Mouse (Mus musculus): ENCODE results near the gene Uts2r. TPM values are rescaled to one million over a fixed set of nuclear protein-coding genes. Genes with fewer than 3 reads are reported as not detected.
A peak's percentile ranks its signal among the peaks of the same experiment; 100 is the strongest.

The Uts2r gene
- polyA plus RNA-seq, 1 experiment from 2014 or later = not detected

- Histone ChIP-seq H3K4me3 (no peak overlapping the region), H3K27me3 (no peaks in the 10 kb centered on the region), H3K4me2 (no peak overlapping the region), H3K4me1 (no peaks in the 10 kb centered on the region), H3K9me3 (no peaks in the 10 kb centered on the region), H3K27ac (no peak overlapping the region), H3K36me3 (no peaks in the 10 kb centered on the region), H3K9ac (no peak overlapping the region)
- no peak for ATAC-seq (ENCODE audit: insufficient number of reproducible peaks, insufficient read depth, low FRiP score, low TSS enrichment, low read depth)
- 48% methylated on average over 1 of the region's 1 CpGs for WGBS
Observed at GRCm38 (mm10) chr11:121129616-121130015, 30.5 kb upstream of the Uts2r start.

- Histone ChIP-seq H3K4me3 (no peak overlapping the region), H3K9me3 (no peaks in the 10 kb centered on the region), H3K27me3 (no peaks in the 10 kb centered on the region), H3K4me2 (no peak overlapping the region), H3K36me3 (no peaks in the 10 kb centered on the region), H3K4me1 (no peaks in the 10 kb centered on the region), H3K27ac (no peak overlapping the region), H3K9ac (no peak overlapping the region)
- WGBS = 81% methylated on average over 1 of the region's 1 CpGs
- ATAC-seq (ENCODE audit: insufficient number of reproducible peaks, insufficient read depth, low FRiP score, low TSS enrichment, low read depth) = no peak
Observed at GRCm38 (mm10) chr11:121134600-121134999, 25.5 kb upstream of the Uts2r start.

GRCm38 (mm10) chr11:121137682-121138081 is 22.4 kb upstream of the Uts2r start:
- Histone ChIP-seq H3K9me3 (no peaks in the 10 kb centered on the region), H3K27me3 (no peaks in the 10 kb centered on the region), H3K36me3 (no peaks in the 10 kb centered on the region), H3K4me1 (no peaks in the 10 kb centered on the region), H3K4me2 (no peak overlapping the region), H3K27ac (no peak overlapping the region), H3K9ac (no peak overlapping the region), H3K4me3 (no peak overlapping the region)
- 80% methylated on average over 5 of the region's 5 CpGs for WGBS
- ATAC-seq (ENCODE audit: insufficient number of reproducible peaks, insufficient read depth, low FRiP score, low TSS enrichment, low read depth) = no peak

DNA sequence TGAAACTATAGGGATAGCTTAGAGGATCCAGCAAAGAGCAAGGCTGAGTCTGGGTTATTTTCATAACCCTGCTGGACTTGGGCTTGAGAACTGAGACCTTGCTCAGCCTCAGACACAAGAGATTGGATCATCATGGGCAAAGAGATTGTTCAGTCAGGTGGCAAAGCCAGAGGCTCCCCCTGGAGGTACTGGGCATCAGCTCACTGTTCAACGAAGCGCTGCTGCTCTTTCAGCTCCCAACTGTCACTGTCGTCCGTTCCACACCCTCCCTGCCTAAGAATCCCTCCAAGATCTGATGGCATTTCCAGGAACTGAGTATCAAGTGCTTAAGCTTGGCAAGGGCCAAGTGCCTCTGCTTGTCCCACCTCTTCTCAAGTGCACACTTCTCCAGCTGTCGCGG is 21.3 kb upstream of the Uts2r start:
- no peak overlapping the region for H3K9ac ChIP-seq
- no peak for ATAC-seq (ENCODE audit: insufficient number of reproducible peaks, insufficient read depth, low FRiP score, low TSS enrichment, low read depth)
- no peaks in the 10 kb centered on the region for H3K9me3 ChIP-seq
- 54% methylated on average over 6 of the region's 6 CpGs for WGBS
- H3K36me3 ChIP-seq = no peaks in the 10 kb centered on the region
- H3K4me2 ChIP-seq = no peak overlapping the region
- no peak overlapping the region for H3K27ac ChIP-seq
- H3K4me1 ChIP-seq = no peaks in the 10 kb centered on the region
- H3K27me3 ChIP-seq = no peaks in the 10 kb centered on the region
- H3K4me3 ChIP-seq = no peak overlapping the region

DNA sequence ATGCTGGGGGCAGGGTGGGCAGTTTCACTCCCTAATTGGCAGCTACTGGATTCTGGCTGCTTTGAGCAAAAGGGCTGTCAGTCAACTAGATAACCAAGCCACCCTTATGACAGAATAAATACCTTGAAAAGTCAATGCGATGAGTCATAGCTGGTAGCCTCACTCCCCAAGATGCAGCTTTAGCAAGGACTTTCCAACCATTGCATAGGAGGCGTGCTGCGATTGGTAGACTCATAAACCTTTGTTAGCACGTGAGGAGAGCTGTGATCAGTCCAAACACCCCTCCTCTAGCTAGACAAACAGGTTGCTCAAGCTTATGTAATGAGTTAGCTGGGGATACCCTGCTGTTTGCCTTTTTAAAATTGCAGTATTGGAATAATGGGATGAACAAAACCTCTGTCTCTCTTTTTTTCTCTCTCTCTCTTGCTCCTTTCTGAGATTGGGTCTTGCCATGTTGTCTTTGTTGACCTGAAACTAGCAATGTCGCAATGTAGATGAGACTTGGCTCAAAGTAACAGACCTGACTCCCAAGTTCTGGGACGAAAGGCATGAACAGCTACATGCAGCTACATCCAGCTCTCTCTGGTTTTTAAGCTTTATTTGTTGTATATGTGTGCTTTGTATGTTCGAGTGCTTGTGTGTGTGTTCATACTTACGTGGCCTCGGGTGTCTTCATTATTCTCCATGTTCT is 16.6 kb upstream of the Uts2r start:
- no peak for ATAC-seq (ENCODE audit: insufficient number of reproducible peaks, insufficient read depth, low FRiP score, low TSS enrichment, low read depth)
- no peak overlapping the region for H3K4me3 ChIP-seq
- WGBS = 73% methylated on average over 9 of the region's 9 CpGs

GRCm38 (mm10) chr11:121145865-121146264 is 14.2 kb upstream of the Uts2r start, which contains the start of gene Tex19.1:
Gene Tex19.1, plus strand, starts transcription at chr11:121146143.
- ATAC-seq (ENCODE audit: insufficient number of reproducible peaks, insufficient read depth, low FRiP score, low TSS enrichment, low read depth) = no peak
- Histone ChIP-seq H3K9ac (no peak within 1 kb of the TSS), H3K4me2 (no peak within 1 kb of the TSS), H3K27me3 (no peaks in the 10 kb centered on the region), H3K4me1 (no peaks in the 10 kb centered on the region), H3K4me3 (no peak within 1 kb of the TSS), H3K36me3 (no peaks in the 10 kb centered on the region), H3K27ac (no peak within 1 kb of the TSS), H3K9me3 (no peaks in the 10 kb centered on the region)
- 91% methylated on average over 22 of the region's 22 CpGs for WGBS

More for the DNA sequence above, 16.6 kb upstream of the Uts2r start:
- H3K4me2 ChIP-seq = no peak overlapping the region
- H3K9me3 ChIP-seq = no peaks in the 10 kb centered on the region
- H3K4me1 ChIP-seq = no peaks in the 10 kb centered on the region
- no peaks in the 10 kb centered on the region for H3K36me3 ChIP-seq
- H3K9ac ChIP-seq = no peak overlapping the region
- no peak overlapping the region for H3K27ac ChIP-seq
- no peaks in the 10 kb centered on the region for H3K27me3 ChIP-seq

DNA sequence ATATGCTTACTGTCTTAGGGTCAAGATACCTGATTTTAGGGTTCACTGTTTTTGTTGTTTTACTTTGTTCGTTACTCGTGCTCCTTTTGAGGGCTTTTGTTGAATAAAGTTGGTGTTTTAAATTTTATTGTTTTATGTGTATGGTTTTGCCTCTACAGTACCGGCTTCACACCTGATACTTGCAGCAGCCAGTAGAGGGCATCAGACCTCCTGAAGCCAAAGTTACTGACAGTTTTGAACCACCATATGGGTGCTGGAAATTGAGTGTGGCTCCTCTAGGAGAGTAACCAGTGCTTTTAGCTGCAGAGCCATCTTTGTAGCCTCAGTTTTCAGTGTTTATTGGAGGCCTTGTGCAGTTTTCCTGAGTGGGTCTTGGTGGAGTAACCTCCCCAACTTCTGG is 11.9 kb upstream of the Uts2r start:
- no peaks in the 10 kb centered on the region for H3K9me3 ChIP-seq
- H3K27ac ChIP-seq = no peak overlapping the region
- H3K4me2 ChIP-seq = no peak overlapping the region
- 81% methylated on average over 3 of the region's 3 CpGs for WGBS
- no peaks in the 10 kb centered on the region for H3K27me3 ChIP-seq
- ATAC-seq (ENCODE audit: insufficient number of reproducible peaks, insufficient read depth, low FRiP score, low TSS enrichment, low read depth) = no peak
- no peak overlapping the region for H3K4me3 ChIP-seq
- no peaks in the 10 kb centered on the region for H3K4me1 ChIP-seq
- no peaks in the 10 kb centered on the region for H3K36me3 ChIP-seq
- H3K9ac ChIP-seq = no peak overlapping the region

DNA sequence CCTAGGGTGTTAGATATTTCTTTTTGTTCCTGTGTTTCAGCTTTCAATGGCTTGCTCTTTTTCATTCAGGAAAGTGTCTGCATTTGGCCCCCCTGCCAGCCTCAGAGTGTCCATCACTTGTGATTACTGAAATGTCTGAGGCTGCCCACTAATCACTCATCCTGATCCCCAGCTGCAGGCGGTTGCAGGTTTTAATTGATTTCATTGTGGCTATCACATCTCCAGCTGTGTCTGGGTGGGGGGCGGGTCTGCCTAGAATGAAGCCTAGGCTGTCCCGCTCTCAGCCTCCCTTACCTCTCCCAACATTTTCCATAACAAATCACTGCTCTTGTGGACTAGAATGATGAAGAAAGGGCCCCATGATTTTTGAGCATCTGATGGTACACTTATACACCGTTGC is 5.9 kb upstream of the Uts2r start:
- ATAC-seq (ENCODE audit: insufficient number of reproducible peaks, insufficient read depth, low FRiP score, low TSS enrichment, low read depth) = no peak
- no peaks in the 10 kb centered on the region for H3K36me3 ChIP-seq
- peaks cover 49% of the 10 kb centered on the region for H3K27me3 ChIP-seq
- peaks cover 9% of the 10 kb centered on the region for H3K4me1 ChIP-seq
- H3K9ac ChIP-seq = no peak overlapping the region
- no peak overlapping the region for H3K27ac ChIP-seq
- H3K9me3 ChIP-seq = no peaks in the 10 kb centered on the region
- H3K4me3 ChIP-seq = no peak overlapping the region
- no peak overlapping the region for H3K4me2 ChIP-seq
- WGBS = 32% methylated on average over 4 of the region's 4 CpGs

- Histone ChIP-seq H3K27me3 (peaks cover 49% of the 10 kb centered on the region), H3K9ac (peak overlapping the region; percentile 58), H3K27ac (no peak overlapping the region), H3K4me1 (peaks cover 9% of the 10 kb centered on the region), H3K9me3 (no peaks in the 10 kb centered on the region), H3K4me3 (peak overlapping the region; percentile 44), H3K4me2 (peak overlapping the region; percentile 72), H3K36me3 (no peaks in the 10 kb centered on the region)
- WGBS = under 1% methylated on average over 45 of the region's 45 CpGs
- ATAC-seq (ENCODE audit: insufficient number of reproducible peaks, insufficient read depth, low FRiP score, low TSS enrichment, low read depth) = no peak
Observed at GRCm38 (mm10) chr11:121156411-121156891, 3.6 kb upstream of the Uts2r start.

- Histone ChIP-seq H3K9ac (no peak overlapping the region), H3K27ac (no peak overlapping the region), H3K4me1 (peaks cover 13% of the 10 kb centered on the region), H3K9me3 (no peaks in the 10 kb centered on the region), H3K27me3 (peaks cover 25% of the 10 kb centered on the region), H3K36me3 (no peaks in the 10 kb centered on the region), H3K4me2 (no peak overlapping the region), H3K4me3 (no peak overlapping the region)
- 93% methylated on average over 26 of the region's 26 CpGs for WGBS
- ATAC-seq (ENCODE audit: insufficient number of reproducible peaks, insufficient read depth, low FRiP score, low TSS enrichment, low read depth) = no peak
Observed at GRCm38 (mm10) chr11:121160636-121161346, 720 bp downstream of the Uts2r start.

GRCm38 (mm10) chr11:121163751-121164150 is 3.7 kb downstream of the Uts2r start:
- Histone ChIP-seq H3K27me3 (no peaks in the 10 kb centered on the region), H3K9ac (no peak overlapping the region), H3K4me1 (0 out of 2 replicates have a peak, but pooled peaks cover 4% of the 10 kb centered on the region), H3K4me2 (no peak overlapping the region), H3K9me3 (no peaks in the 10 kb centered on the region), H3K36me3 (no peaks in the 10 kb centered on the region), H3K4me3 (no peak overlapping the region), H3K27ac (no peak overlapping the region)
- ATAC-seq (ENCODE audit: insufficient number of reproducible peaks, insufficient read depth, low FRiP score, low TSS enrichment, low read depth) = no peak
- WGBS = 79% methylated on average over 4 of the region's 4 CpGs

GRCm38 (mm10) chr11:121173203-121173602 is 13.1 kb downstream of the Uts2r start:
- Histone ChIP-seq H3K27ac (no peak overlapping the region), H3K4me1 (peaks cover 5% of the 10 kb centered on the region; the same call in 1 of the 2 replicates), H3K36me3 (no peaks in the 10 kb centered on the region), H3K4me2 (no peak overlapping the region), H3K4me3 (no peak overlapping the region), H3K9ac (no peak overlapping the region), H3K27me3 (no peaks in the 10 kb centered on the region), H3K9me3 (no peaks in the 10 kb centered on the region)
- WGBS = 87% methylated on average over 5 of the region's 5 CpGs
- ATAC-seq (ENCODE audit: insufficient number of reproducible peaks, insufficient read depth, low FRiP score, low TSS enrichment, low read depth) = no peak

Data from embryonic facial prominence, embryonic 13.5 days (tissue).